Mouse (Mus musculus) embryonic fibroblast, embryonic 13.5 days (primary cell): ENCODE data around the gene Nfe2l1. TPM values are rescaled to one million over a fixed set of nuclear protein-coding genes. Genes with fewer than 3 reads are reported as not detected.

Experiments
- H3K27ac ChIP-seq: 2 replicates; pipeline ENCODE4 v1.5.1; 2012; ENCODE audit warnings: low read length, control low read depth, inconsistent platforms; ENCODE audit not compliant: insufficient read depth
- H3K4me1 ChIP-seq: 2 replicates; pipeline ENCODE4 v1.6.1; 2011; ENCODE audit warnings: low read length; ENCODE audit not compliant: control insufficient read depth, insufficient read depth
- H3K4me3 ChIP-seq: 2 replicates; pipeline ENCODE4 v1.5.1; 2011; ENCODE audit warnings: mild to moderate bottlenecking, control low read depth, low read length; ENCODE audit not compliant: insufficient read depth
- CTCF ChIP-seq: IDR thresholded peaks from 2 replicates; pipeline ENCODE4 v1.5.1; 2011; ENCODE audit warnings: mild to moderate bottlenecking, control low read depth, low read length, moderate library complexity, borderline replicate concordance; ENCODE audit not compliant: insufficient read depth
- POLR2A ChIP-seq: IDR thresholded peaks from 2 replicates; pipeline ENCODE4 v1.6.1; 2011; ENCODE audit warnings: low read depth, mild to moderate bottlenecking, control low read depth, low read length, moderate library complexity
- polyA plus RNA-seq: library from polyadenylated mRNA; stranded (reverse); fragments of >200 nt; gene quantifications from 2 replicates; pipeline ENCODE4 v1.2.4, GENCODE M21; 2011; ENCODE audit warnings: low read depth; ENCODE audit not compliant: missing spikeins, insufficient read length

Gene Nfe2l1
- polyA plus RNA-seq, 1 experiment = 370 TPM

DNA sequence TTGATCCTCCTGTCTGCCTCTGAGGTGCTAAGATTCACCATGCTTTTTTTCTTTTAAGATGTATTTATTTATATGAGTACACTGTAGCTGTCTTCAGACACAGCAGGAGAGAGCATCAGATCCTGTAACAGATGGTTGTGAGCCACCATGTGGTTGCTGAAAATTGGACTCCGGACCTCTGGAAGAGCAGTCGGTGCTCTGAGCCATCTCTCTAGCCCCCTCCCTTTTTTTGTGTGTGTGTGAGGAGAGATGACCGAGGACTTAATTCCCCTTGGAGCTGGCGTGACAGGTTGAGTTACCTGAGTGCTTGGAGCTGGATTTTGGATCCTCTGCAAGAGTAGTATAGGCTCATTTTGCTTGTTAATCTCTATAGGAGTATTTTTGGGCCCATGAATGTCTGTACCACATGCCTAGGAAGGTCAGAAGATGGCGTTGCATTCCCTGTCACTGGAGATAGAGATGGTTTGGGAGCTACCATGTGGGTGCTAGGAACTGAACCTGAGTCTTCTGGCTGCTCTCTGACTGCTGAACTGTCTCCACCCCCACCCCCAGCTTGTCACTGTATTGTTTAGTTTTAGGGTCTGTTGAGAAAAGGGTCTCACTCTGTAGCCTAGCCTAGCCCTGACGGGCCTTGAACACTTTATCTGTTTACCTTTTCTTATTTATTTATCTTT, 20.1 kb downstream of the Nfe2l1 start:
- H3K4me1 ChIP-seq = no peaks in the 10 kb centered on the region
- no peak overlapping the region for H3K27ac ChIP-seq
- no peak for TF ChIP-seq POLR2A
- TF ChIP-seq CTCF = no peak
- no peak overlapping the region for H3K4me3 ChIP-seq

DNA sequence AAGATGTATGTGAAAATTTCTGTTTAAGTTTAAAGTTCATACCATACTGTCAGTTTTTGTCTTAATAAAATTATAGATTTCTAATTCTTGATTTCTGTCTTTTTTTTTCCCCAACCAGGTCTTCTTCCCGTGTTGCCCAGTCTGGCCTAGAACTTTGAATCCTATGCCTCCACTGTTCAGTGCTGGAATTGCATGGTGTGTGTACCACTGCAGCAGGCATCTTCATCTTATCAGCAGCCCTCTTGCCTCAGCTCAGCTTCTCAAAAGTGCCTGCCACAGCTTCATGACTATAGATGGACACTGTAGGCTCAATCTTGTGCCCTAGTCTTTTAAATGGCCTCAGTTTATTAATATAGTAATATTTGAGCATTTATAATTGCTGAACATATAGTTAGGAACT, 21.7 kb downstream of the Nfe2l1 start:
- Histone ChIP-seq H3K4me3 (no peak overlapping the region), H3K27ac (no peak overlapping the region), H3K4me1 (no peaks in the 10 kb centered on the region)
- TF ChIP-seq CTCF (no peak), POLR2A (no peak)

DNA sequence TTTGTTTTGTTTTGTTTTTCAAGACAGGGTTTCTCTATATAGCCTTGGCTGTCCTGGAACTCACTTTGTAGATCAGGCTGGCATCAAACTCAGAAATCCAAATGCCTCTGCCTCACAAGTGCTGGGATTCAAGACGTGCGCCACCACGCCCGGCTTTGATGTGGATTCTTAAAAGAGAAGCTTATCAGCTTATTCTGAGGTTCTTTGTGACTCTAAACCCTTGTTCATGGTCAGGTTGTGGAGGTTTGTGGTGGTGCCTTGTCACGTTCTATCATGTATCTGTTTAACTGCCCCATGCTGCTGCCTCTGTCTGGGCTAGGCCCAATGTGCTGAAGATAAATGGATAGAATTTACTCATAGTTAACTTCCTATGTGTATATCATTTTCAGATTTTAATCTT, 24.2 kb downstream of the Nfe2l1 start:
- TF ChIP-seq POLR2A (no peak), CTCF (no peak)
- Histone ChIP-seq H3K4me1 (no peaks in the 10 kb centered on the region), H3K4me3 (no peak overlapping the region), H3K27ac (no peak overlapping the region)

DNA sequence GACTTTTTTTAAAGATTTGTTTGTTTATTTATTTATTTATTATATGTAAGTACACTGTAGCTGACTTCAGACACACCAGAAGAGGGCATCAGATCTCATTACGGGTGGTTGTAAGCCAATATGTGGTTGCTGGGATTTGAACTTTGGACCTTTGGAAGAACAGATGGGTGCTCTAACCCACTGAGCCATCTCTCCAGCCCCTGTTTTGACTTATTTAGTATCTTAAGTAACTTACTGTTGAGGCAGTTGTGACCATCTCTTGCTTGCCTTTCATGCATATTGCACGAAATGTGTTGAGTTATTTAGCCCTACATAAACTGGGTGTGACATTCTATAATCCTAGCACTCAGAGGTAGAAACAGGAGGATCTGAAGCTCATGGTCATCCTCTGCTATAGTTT, 30.3 kb downstream of the Nfe2l1 start:
- TF ChIP-seq POLR2A = no peak
- TF ChIP-seq CTCF = no peak

DNA sequence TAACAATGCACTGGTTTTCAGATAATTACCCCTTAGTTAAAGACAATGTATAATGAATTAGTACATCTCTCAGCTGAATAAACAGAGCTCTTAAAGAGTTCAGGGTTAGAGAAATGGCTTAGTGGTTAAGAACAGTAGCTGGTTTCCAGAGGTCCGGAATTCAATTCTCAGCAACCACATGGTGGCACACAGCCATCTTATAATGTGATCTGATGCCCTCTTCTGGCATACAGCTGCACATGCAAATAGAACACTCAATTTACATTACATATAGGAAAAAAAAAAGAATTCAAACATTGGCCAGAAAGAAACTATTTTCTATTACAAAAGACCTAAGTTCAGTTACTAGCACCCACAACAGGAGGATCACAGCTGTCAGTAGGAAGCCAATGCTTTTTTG, 33.2 kb downstream of the Nfe2l1 start:
- Histone ChIP-seq H3K4me1 (no peaks in the 10 kb centered on the region), H3K4me3 (no peak overlapping the region), H3K27ac (no peak overlapping the region)
- TF ChIP-seq CTCF = no peak

More for the DNA sequence above, 30.3 kb downstream of the Nfe2l1 start:
- Histone ChIP-seq H3K27ac (no peak overlapping the region), H3K4me3 (no peak overlapping the region), H3K4me1 (no peaks in the 10 kb centered on the region)

DNA sequence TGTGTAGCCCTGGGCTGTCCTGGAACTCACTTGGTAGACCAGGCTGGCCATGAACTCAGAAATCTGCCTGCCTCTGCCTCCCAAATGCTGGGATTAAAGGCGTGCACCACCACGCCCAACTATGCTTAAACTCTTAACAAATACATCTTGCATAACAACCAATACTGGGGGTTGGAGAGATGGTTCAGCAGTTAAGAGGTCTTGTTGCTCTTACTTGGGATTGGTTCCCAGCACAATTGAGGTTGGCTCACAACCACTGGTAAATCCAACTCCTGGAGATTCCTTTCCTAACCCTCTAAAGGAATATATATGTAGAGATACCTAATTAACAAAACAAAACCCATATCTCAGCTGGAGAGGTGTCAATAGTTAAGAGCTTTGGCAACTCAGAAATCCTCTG, 33.7 kb downstream of the Nfe2l1 start:
- no peaks in the 10 kb centered on the region for H3K4me1 ChIP-seq
- no peak overlapping the region for H3K27ac ChIP-seq
- TF ChIP-seq CTCF = no peak
- no peak for TF ChIP-seq POLR2A
- no peak overlapping the region for H3K4me3 ChIP-seq

DNA sequence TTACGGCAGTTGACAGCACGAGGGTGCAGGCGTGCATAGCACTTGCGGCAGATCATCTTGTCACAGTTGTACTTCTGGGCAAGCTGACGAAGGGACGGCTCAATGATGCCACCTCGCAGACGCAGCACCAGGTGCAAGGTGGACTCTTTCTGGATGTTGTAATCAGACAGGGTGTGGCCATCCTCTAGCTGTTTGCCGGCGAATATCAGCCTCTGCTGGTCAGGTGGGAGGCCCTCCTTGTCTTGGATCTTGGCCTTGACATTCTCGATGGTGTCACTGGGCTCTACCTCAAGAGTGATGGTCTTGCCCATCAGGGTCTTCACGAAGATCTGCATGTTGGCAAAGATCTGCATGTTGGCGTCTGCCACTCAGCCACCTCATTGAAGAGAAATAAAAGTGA, 34.3 kb downstream of the Nfe2l1 start:
- TF ChIP-seq CTCF = no peak
- TF ChIP-seq POLR2A = no peak
- Histone ChIP-seq H3K27ac (no peak overlapping the region), H3K4me1 (no peaks in the 10 kb centered on the region; the same call in 1 of the 2 replicates), H3K4me3 (no peak overlapping the region)

DNA sequence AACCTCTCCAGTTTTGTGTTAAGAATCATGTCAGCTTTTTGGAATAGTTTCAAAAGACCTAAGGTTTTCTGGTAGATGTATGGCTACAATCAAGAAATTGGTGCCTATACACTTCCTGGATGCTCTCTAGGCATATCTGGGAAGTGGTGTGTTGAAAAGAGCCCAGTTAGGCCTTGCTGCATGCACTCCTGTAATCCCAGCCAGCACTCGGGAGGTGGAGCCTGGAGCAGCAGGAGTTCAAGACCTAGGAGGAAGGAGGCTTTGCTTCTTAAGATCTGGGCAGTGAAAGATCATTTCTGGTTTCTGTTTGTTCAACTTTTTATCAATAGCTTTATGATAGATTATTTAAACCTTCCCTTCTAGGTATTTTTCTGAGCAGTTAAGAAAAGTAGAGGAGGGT, 39.1 kb downstream of the Nfe2l1 start:
- Histone ChIP-seq H3K4me3 (peak overlapping the region; percentile 25), H3K4me1 (no peaks in the 10 kb centered on the region; the same call in 1 of the 2 replicates), H3K27ac (no peak overlapping the region)
- TF ChIP-seq CTCF (no peak), POLR2A (no peak)

DNA sequence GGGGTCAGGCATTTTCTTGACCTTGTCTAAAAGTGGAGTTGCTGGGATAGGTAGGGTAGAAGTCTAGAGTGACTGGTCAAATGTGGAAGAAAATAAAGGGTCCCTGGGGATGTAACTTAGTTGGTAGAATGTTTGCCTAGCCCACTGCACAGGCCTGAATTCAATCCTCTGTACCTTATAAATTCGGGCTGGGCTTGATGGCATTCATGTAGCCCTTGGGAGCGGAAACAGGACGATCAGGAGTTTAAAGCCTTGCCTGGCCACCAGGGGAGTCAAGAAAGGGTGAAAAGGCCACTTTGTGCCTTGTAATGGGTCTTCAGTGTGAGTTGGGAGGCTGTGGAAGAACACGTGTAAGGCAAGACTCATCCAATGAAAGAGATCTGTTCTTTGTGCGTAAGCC, 39.8 kb downstream of the Nfe2l1 start:
- Histone ChIP-seq H3K27ac (peak overlapping the region; percentile 98; the same call in 1 of the 2 replicates), H3K4me3 (peak overlapping the region; percentile 99), H3K4me1 (no peaks in the 10 kb centered on the region; the same call in 1 of the 2 replicates)
- TF ChIP-seq POLR2A = no peak

DNA sequence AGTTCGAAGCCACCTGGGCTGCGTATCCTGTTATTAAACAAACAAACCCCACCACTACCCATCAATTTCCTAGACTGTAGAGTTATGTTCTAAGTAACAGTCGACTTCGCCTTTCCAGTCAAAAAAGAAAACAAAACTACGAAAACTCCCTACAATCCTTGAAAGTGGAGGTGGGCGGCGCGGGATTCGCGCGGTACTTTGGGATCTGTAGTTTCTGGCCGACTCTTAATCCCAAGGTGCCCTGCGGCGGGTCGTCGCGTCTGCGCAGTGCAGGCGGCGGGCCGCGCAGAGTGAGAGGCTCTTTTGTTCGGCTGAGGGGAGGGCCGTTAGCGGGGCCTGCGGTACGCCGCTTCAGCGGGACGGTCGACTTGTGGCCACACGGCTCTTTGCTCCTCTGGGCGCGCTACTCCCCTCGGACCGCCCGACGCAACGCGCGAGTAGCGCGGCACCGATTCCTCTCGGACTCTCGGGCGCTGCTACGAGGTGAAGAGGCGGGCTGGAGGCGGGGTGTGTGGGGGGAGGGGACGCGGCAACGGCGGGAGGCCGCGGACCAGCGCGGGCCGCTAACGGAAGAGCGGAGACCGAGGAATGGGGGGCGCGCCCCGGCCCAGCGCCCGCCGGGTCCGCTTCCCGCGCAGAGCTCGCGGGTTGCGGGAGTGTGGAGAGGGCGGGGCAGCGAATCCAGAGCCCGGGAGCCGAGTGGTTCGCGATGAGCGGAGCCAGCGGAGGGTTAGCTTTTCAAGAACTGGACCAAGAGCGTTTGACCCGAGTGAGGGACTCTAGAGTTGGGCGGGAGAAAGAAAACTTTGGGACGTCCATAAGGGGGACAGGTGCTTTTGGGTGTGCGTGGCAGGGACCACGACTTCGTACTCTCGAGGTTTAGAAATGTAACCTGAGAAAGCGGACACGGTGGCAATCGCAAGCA, 40.6 kb downstream of the Nfe2l1 start, which contains the start of gene Cbx1:
Cbx1 (plus strand) TSS at position 257 of the 925 bp plus-strand sequence.
- H3K4me1 ChIP-seq = no peaks in the 10 kb centered on the region; the same call in 1 of the 2 replicates
- no peak for TF ChIP-seq CTCF
- peak; percentile 80 for TF ChIP-seq POLR2A
- peak within 1 kb of the TSS; percentile 98 for H3K27ac ChIP-seq
- H3K4me3 ChIP-seq = peak within 1 kb of the TSS; percentile 99
